Mouse (Mus musculus) cerebellum, postnatal 25 days (tissue): ENCODE results near the gene Aebp2.

Experiments
- DNase-seq, 2 experiments: peaks; one replicate each; pipeline ENCODE4 v3.0.0; 2021; ENCODE audit warnings: mixed read lengths in 2 of 2

Gene Aebp2

GRCm38 (mm10) chr6:140701259-140701658, 78.8 kb downstream of the Aebp2 start:
- DNase-seq, result no peak

- DNase-seq, result no peak
Observed at GRCm38 (mm10) chr6:140705132-140705531, 82.7 kb downstream of the Aebp2 start.

GRCm38 (mm10) chr6:140706056-140706455, 83.6 kb downstream of the Aebp2 start:
- no peak for DNase-seq

GRCm38 (mm10) chr6:140708059-140708458, 85.6 kb downstream of the Aebp2 start:
- DNase-seq, result no peak

GRCm38 (mm10) chr6:140709415-140710107, 87.1 kb downstream of the Aebp2 start:
- no peak for DNase-seq

GRCm38 (mm10) chr6:140712754-140713153, 90.3 kb downstream of the Aebp2 start:
- peak; percentile 80 to 88 for DNase-seq

GRCm38 (mm10) chr6:140714905-140715365, 92.5 kb downstream of the Aebp2 start:
- peak; percentile 82 to 88 for DNase-seq

GRCm38 (mm10) chr6:140722058-140722457, 99.6 kb downstream of the Aebp2 start:
- DNase-seq, result no peak
